Mouse (Mus musculus): ENCODE results near the gene Mtrf1. TPM values are rescaled to one million over a fixed set of nuclear protein-coding genes. Genes with fewer than 3 reads are reported as not detected.

The Mtrf1 gene
- polyA plus RNA-seq (2014; fragmentation: Illumina TruSeq; extraction: RNeasy Lipid Tissue Mini Kit (QIAGEN cat#74804); ENCODE audit: low read depth, low replicate concordance): 13.1 TPM

GRCm38 (mm10) chr14:79397321-79398122, at the start of gene Mtrf1:
Mtrf1 (plus strand) TSS chr14:79397772.

GRCm38 (mm10) chr14:79390265-79390926, 7.2 kb upstream of the Mtrf1 start, which contains the start of gene Naa16:
Naa16 (minus strand) TSS chr14:79390778.

DNA sequence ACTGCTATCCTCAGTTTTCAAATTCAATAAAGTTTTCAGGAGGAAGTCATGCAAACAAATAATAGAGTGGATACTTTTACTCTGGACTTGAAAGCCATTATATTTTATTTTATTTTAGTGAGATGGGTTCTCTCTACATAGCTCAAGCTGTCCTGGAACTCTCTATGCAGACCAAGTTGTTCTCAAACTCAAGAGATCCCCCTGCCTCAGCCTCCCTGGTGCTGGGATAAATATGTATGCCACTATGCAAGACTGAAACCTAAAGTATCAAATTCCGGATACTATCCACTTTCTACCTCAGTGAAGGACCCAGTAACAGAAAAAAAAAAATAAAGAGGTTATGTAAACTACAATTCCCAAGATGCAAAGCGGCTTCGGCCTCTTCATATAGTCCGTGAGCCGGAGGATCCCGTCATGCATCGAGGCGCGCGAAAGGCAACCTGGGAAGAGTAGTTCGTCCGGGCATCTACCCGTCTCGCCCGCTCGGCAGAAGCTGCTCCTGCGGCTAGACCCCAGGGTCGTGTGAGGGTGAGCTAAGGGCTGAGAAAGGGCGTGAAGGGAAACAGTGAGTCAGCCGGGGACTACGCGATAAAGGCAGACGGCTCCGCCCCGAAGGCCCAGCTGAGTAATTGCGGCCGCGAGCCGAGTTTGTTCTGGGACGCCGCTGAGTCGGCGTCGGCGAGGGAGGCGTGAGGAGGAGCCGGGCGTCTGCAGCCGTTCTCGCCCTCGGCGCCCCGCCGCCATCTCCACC, 28.6 kb downstream of the Mtrf1 start, which contains the start of gene Kbtbd7:
TSS of gene Kbtbd7 (plus strand) at position 533 of the 751 bp plus-strand sequence.

DNA sequence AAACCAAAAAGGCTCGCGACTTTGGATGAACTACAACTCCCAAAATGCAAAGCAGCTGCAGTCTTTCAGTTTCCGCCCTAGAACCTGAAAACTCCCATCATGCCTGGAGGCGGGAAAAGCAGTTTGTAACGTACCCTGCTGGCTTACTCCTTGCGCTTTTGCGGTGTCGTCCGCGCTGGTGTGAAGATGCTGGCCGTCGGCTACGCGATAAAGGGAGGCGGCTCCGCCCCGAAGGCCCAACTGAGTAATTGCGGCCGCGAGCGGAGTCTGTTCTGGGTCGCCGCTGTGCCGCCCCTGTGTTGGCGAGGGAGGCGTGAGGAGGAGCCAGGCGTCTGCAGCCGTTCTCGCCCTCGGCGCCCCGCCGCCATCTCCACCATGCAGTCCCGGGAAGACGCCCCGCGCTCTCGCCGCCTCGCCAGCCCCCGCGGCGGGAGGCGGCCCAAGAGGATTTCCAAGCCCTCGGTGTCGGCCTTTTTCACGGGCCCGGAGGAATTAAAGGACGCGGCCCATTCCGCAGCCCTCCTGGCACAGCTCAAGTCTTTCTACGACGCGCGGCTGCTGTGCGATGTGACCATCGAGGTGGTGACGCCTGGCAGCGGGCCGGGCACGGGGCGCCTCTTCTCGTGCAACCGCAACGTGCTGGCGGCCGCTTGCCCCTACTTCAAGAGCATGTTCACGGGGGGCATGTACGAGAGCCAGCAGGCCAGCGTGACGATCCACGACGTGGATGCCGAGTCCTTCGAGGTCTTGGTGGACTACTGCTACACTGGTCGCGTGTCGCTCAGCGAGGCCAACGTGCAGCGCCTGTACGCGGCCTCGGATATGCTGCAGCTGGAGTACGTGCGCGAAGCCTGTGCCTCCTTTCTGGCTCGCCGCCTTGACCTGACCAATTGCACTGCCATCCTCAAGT, 54.4 kb downstream of the Mtrf1 start, which contains the start of gene Kbtbd6:
TSS of gene Kbtbd6 (plus strand) at position 155 of the 910 bp plus-strand sequence.

Other genes with a start within 250 kb of the Mtrf1 start
- 0.10 TPM for gene Zfp957, start 150.4 kb upstream of the Mtrf1 start, polyA plus RNA-seq (2014; fragmentation: Illumina TruSeq; extraction: RNeasy Lipid Tissue Mini Kit (QIAGEN cat#74804); ENCODE audit: low read depth, low replicate concordance)
- gene Rgcc, start 96.1 kb upstream of the Mtrf1 start, polyA plus RNA-seq (2014; fragmentation: Illumina TruSeq; extraction: RNeasy Lipid Tissue Mini Kit (QIAGEN cat#74804); ENCODE audit: low read depth, low replicate concordance): 6.2 TPM
- gene Naa16, start 7.0 kb upstream of the Mtrf1 start, polyA plus RNA-seq (2014; fragmentation: Illumina TruSeq; extraction: RNeasy Lipid Tissue Mini Kit (QIAGEN cat#74804); ENCODE audit: low read depth, low replicate concordance): 28.2 TPM
- gene Kbtbd7, start 28.7 kb downstream of the Mtrf1 start, polyA plus RNA-seq (2014; fragmentation: Illumina TruSeq; extraction: RNeasy Lipid Tissue Mini Kit (QIAGEN cat#74804); ENCODE audit: low read depth, low replicate concordance): 39.4 TPM
- 69.8 TPM for gene Kbtbd6, start 54.1 kb downstream of the Mtrf1 start, polyA plus RNA-seq (2014; fragmentation: Illumina TruSeq; extraction: RNeasy Lipid Tissue Mini Kit (QIAGEN cat#74804); ENCODE audit: low read depth, low replicate concordance)
- gene Elf1, start 83.4 kb downstream of the Mtrf1 start, polyA plus RNA-seq (2014; fragmentation: Illumina TruSeq; extraction: RNeasy Lipid Tissue Mini Kit (QIAGEN cat#74804); ENCODE audit: low read depth, low replicate concordance): 14.4 TPM
- 120 TPM for gene Wbp4, start 83.7 kb downstream of the Mtrf1 start, polyA plus RNA-seq (2014; fragmentation: Illumina TruSeq; extraction: RNeasy Lipid Tissue Mini Kit (QIAGEN cat#74804); ENCODE audit: low read depth, low replicate concordance)
- gene Sugt1, start 189.9 kb downstream of the Mtrf1 start, polyA plus RNA-seq (2014; fragmentation: Illumina TruSeq; extraction: RNeasy Lipid Tissue Mini Kit (QIAGEN cat#74804); ENCODE audit: low read depth, low replicate concordance): 416 TPM